8 mouse cellular contexts compared by ENCODE assay signal in genomic region chr2:151702146-151702850, GRCm38 (mm10). TPM values are rescaled to one million over a fixed set of nuclear protein-coding genes. Genes with fewer than 3 reads are reported as not detected.
DNase-seq lines count a peak whose midpoint lies in the region; ATAC-seq and TF ChIP-seq lines count a peak whose summit lies in the region.

No protein-coding gene starts in this region.

- H3K4me1 ChIP-seq in embryonic facial prominence, embryonic 10.5 days = peaks cover 18% of the 10 kb centered on the region
- peaks cover 13% of the 10 kb centered on the region for H3K4me1 ChIP-seq in heart, embryonic 15.5 days (replicated peaks)
- peaks cover 12% of the 10 kb centered on the region for H3K4me1 ChIP-seq in kidney, postnatal 0 days (replicated peaks; ENCODE audit: insufficient read depth, low read length)
- peaks cover 9% of the 10 kb centered on the region for H3K4me1 ChIP-seq in liver, postnatal 0 days (ENCODE audit: insufficient read depth)

- peak overlapping the region; percentile 99 for H3K4me2 ChIP-seq in heart, embryonic 15.5 days
- H3K4me2 ChIP-seq in kidney, postnatal 0 days (ENCODE audit: low read length) = peak overlapping the region; percentile 98
- peak overlapping the region; percentile 76 for H3K4me2 ChIP-seq in liver, postnatal 0 days (ENCODE audit: low read depth, low read length)

- no peak for TF ChIP-seq EP300 in liver, postnatal 0 days (IDR thresholded peaks at IDR 0.05; ENCODE audit: low read depth)

- peak; percentile 34 for DNase-seq in urinary bladder, postnatal 14 days (ENCODE audit: low spot score)
- no peak for DNase-seq in urinary bladder, postnatal 10 days (ENCODE audit: low spot score)
- DNase-seq in embryonic facial prominence, embryonic 10.5 days (ENCODE audit: low spot score) = peak; percentile 77
- DNase-seq in kidney, postnatal 0 days (ENCODE audit: low spot score) = peak; percentile 53
- DNase-seq in liver, postnatal 0 days = peak; percentile 29
- DNase-seq in ovary, adult 18-20 months (ENCODE audit: low spot score) = peak; percentile 13
- DNase-seq in spleen, postnatal 10 days (ENCODE audit: low spot score in 2 of 2) = no peak

- H3K9me3 ChIP-seq in embryonic facial prominence, embryonic 10.5 days = no peaks in the 10 kb centered on the region
- no peaks in the 10 kb centered on the region for H3K9me3 ChIP-seq in heart, embryonic 15.5 days (replicated peaks)
- no peaks in the 10 kb centered on the region for H3K9me3 ChIP-seq in kidney, postnatal 0 days (replicated peaks; ENCODE audit: low read length)
- no peaks in the 10 kb centered on the region for H3K9me3 ChIP-seq in liver, postnatal 0 days (ENCODE audit: low read length)

- H3K4me3 ChIP-seq in embryonic facial prominence, embryonic 10.5 days = peak overlapping the region; percentile 79
- peak overlapping the region; percentile 68 for H3K4me3 ChIP-seq in heart, embryonic 15.5 days
- peak overlapping the region; percentile 55 for H3K4me3 ChIP-seq in kidney, postnatal 0 days (replicated peaks; ENCODE audit: low read depth, low read length)
- H3K4me3 ChIP-seq in liver, postnatal 0 days (ENCODE audit: low read depth, low read length) = peak overlapping the region; percentile 39

- no peaks in the 10 kb centered on the region; the same call in 1 of the 2 replicates for H3K36me3 ChIP-seq in embryonic facial prominence, embryonic 10.5 days (replicated peaks)
- H3K36me3 ChIP-seq in heart, embryonic 15.5 days = no peaks in the 10 kb centered on the region
- no peaks in the 10 kb centered on the region for H3K36me3 ChIP-seq in kidney, postnatal 0 days (ENCODE audit: insufficient read depth, low read length)
- H3K36me3 ChIP-seq in liver, postnatal 0 days (replicated peaks; ENCODE audit: insufficient read depth, low read length) = no peaks in the 10 kb centered on the region

- H3K27ac ChIP-seq in embryonic facial prominence, embryonic 10.5 days (replicated peaks) = peak overlapping the region; percentile 82
- H3K27ac ChIP-seq in heart, embryonic 15.5 days = no peak overlapping the region
- H3K27ac ChIP-seq in kidney, postnatal 0 days = no peak overlapping the region
- no peak overlapping the region for H3K27ac ChIP-seq in liver, postnatal 0 days (ENCODE audit: low read depth)

- H3K27me3 ChIP-seq in embryonic facial prominence, embryonic 10.5 days (replicated peaks; ENCODE audit: low read depth, poor library complexity, severe bottlenecking) = peaks cover 71% of the 10 kb centered on the region
- peaks cover 75% of the 10 kb centered on the region for H3K27me3 ChIP-seq in heart, embryonic 15.5 days
- H3K27me3 ChIP-seq in kidney, postnatal 0 days (ENCODE audit: insufficient read depth, low read length) = peaks cover 21% of the 10 kb centered on the region
- H3K27me3 ChIP-seq in liver, postnatal 0 days (ENCODE audit: insufficient read depth, low read length) = peaks cover 46% of the 10 kb centered on the region

- peak; percentile 12; the same call in 1 of the 2 replicates for TF ChIP-seq CTCF in kidney, postnatal 0 days (IDR thresholded peaks at IDR 0.05; ENCODE audit: low read depth)
- 0 out of 2 replicates have a peak, but pooled peaks have one; percentile 1 for TF ChIP-seq CTCF in liver, postnatal 0 days (IDR thresholded peaks at IDR 0.05; ENCODE audit: low read depth)

- peak overlapping the region; percentile 79 for H3K9ac ChIP-seq in heart, embryonic 15.5 days
- peak overlapping the region; percentile 55 for H3K9ac ChIP-seq in kidney, postnatal 0 days (ENCODE audit: low read depth, low read length)
- no peak overlapping the region for H3K9ac ChIP-seq in liver, postnatal 0 days (replicated peaks)

- ATAC-seq in heart, embryonic 15.5 days (replicated peaks; ENCODE audit: insufficient number of reproducible peaks, insufficient read depth, low FRiP score, low read depth) = peak; percentile 66
- peak; percentile 75 for ATAC-seq in kidney, postnatal 0 days (replicated peaks; ENCODE audit: low FRiP score, low read depth)
- ATAC-seq in liver, postnatal 0 days = peak; percentile 64

- WGBS in embryonic facial prominence, embryonic 10.5 days = under 1% methylated on average over 97 of the region's 97 CpGs
- under 1% methylated on average over 80 of the region's 97 CpGs for WGBS in heart, embryonic 15.5 days
- 0% methylated on average over 91 of the region's 97 CpGs for WGBS in kidney, postnatal 0 days
- under 1% methylated on average over 47 of the region's 97 CpGs for WGBS in liver, postnatal 0 days (ENCODE audit: insufficient replicate concordance)

RNA-seq across cellular contexts. Expression of gene Tmem74b, which starts 0.5 kb away (rescaled TPM):
- 2.3 and 3.1 TPM in 2 replicates for polyA plus RNA-seq in embryonic facial prominence, embryonic 10.5 days (2016; fragmentation: Nextera tagmentation; extraction: Ambion mirVana)
- polyA plus RNA-seq in heart, embryonic 15.5 days (2015; fragmentation: Nextera tagmentation; extraction: Ambion mirVana) = 2.5 and 2.8 TPM in 2 replicates
- polyA plus RNA-seq in kidney, postnatal 0 days (2015; fragmentation: Nextera tagmentation; extraction: Ambion mirVana) = 0.38 and 0.40 TPM in 2 replicates
- polyA plus RNA-seq in liver, postnatal 0 days (2015; fragmentation: Nextera tagmentation; extraction: Ambion mirVana) = 0.07 TPM in 1 of 2 replicates, not detected in the other

RNA-seq across cellular contexts. Expression of gene Rad21l, which starts 34.0 kb away (rescaled TPM):
- not detected in 2 replicates for polyA plus RNA-seq in embryonic facial prominence, embryonic 10.5 days (2016; fragmentation: Nextera tagmentation; extraction: Ambion mirVana)
- not detected in 2 replicates for polyA plus RNA-seq in heart, embryonic 15.5 days (2015; fragmentation: Nextera tagmentation; extraction: Ambion mirVana)
- polyA plus RNA-seq in kidney, postnatal 0 days (2015; fragmentation: Nextera tagmentation; extraction: Ambion mirVana) = not detected in 2 replicates
- not detected in 2 replicates for polyA plus RNA-seq in liver, postnatal 0 days (2015; fragmentation: Nextera tagmentation; extraction: Ambion mirVana)

RNA-seq across cellular contexts. Expression of gene Psmf1, which starts 41.7 kb away (rescaled TPM):
- 53.7 and 58.9 TPM in 2 replicates for polyA plus RNA-seq in embryonic facial prominence, embryonic 10.5 days (2016; fragmentation: Nextera tagmentation; extraction: Ambion mirVana)
- polyA plus RNA-seq in heart, embryonic 15.5 days (2015; fragmentation: Nextera tagmentation; extraction: Ambion mirVana) = 23.4 and 28.7 TPM in 2 replicates
- polyA plus RNA-seq in kidney, postnatal 0 days (2015; fragmentation: Nextera tagmentation; extraction: Ambion mirVana) = 45.1 and 46.6 TPM in 2 replicates
- 53.6 and 54.2 TPM in 2 replicates for polyA plus RNA-seq in liver, postnatal 0 days (2015; fragmentation: Nextera tagmentation; extraction: Ambion mirVana)

Comparison
In these comparisons a context has a peak if more than half of its experiments do, and no peak if none do; other contexts are left out.
1. DNase-seq: peak in urinary bladder, postnatal 14 days (single experiment), embryonic facial prominence, embryonic 10.5 days (single experiment), kidney, postnatal 0 days (single experiment), liver, postnatal 0 days (single experiment) and ovary, adult 18-20 months (single experiment); none in urinary bladder, postnatal 10 days (single experiment) and spleen, postnatal 10 days (0 of 2).
2. Peak in every context shown above with its lines, with median percentiles within 50 percentile points of each other: H3K4me3 ChIP-seq, ATAC-seq and H3K4me2 ChIP-seq.